Mouse (Mus musculus) G1E (cell line): ENCODE measurements around the gene Gm45713.

Experiments used
- CTCF ChIP-seq: IDR thresholded peaks from 2 replicates; pipeline ENCODE4 v1.5.1; 2012; ENCODE audit warnings: low read depth, low read length, inconsistent platforms, mixed read lengths
- GATA1 ChIP-seq: IDR thresholded peaks from 2 replicates; pipeline ENCODE4 v1.6.1; 2012; ENCODE audit warnings: borderline replicate concordance, low read length, inconsistent platforms, mixed read lengths
- GATA2 ChIP-seq: IDR thresholded peaks from 2 replicates; pipeline ENCODE4 v1.6.1; 2012; ENCODE audit warnings: low read depth, low read length, inconsistent platforms, borderline replicate concordance
- POLR2AphosphoS5 ChIP-seq: IDR thresholded peaks from 2 replicates; pipeline ENCODE4 v1.6.1; 2012; ENCODE audit warnings: low read depth, low read length, inconsistent platforms; ENCODE audit not compliant: insufficient replicate concordance
- TAL1 ChIP-seq: conservative IDR thresholded peaks from 2 replicates; pipeline ENCODE4 v1.6.1; 2012; ENCODE audit warnings: low read depth, low read length, inconsistent platforms, mixed read lengths

DNA sequence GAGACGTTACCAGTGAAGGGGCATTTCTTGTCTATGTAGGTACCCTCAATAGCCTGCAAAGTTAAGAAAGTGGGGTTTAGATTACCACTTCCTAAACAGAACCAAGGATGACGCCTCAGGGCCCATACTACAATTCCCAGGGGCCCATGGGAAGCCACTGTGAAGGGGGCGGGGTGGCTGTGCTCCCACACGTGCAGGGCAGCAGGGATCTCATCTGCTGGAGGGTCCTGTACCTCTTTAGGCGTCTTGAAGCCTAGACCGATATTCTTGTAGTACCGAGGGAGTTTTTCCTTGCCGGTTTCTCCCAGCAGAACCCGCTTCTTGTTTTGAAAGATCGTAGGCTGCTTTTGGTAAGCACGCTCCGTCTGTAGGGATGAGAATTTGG lies 12.9 kb downstream of the Gm45713 start:
- TF ChIP-seq CTCF (no peak), GATA2 (no peak), GATA1 (no peak), POLR2AphosphoS5 (no peak), TAL1 (no peak)
